Mouse (Mus musculus) CD4-positive naive resting alpha-beta T cell, adult 57 days (primary cell): ENCODE measurements around the gene Fcho2. TPM values are rescaled to one million over a fixed set of nuclear protein-coding genes. Genes with fewer than 3 reads are reported as not detected.

Experiments
- total RNA-seq: library from RNA; stranded (reverse); gene quantifications from one replicate; pipeline ENCODE4 v1.2.4, GENCODE M21; 2023

The Fcho2 gene
- total RNA-seq: 61.7 TPM

GRCm38 (mm10) chr13:98815147-98815785, at the start of gene Fcho2:
TSS of gene Fcho2 (minus strand) at chr13:98815449.

GRCm38 (mm10) chr13:98694773-98695314, 120.4 kb downstream of the Fcho2 start, which contains the start of gene Tmem171:
TSS of gene Tmem171 (minus strand) at chr13:98694834.

Other genes with a start within 250 kb of the Fcho2 start
- gene Tmem174, start 178.0 kb downstream of the Fcho2 start, total RNA-seq: not detected
- not detected for gene Tmem171, start 120.6 kb downstream of the Fcho2 start, total RNA-seq
- 91.5 TPM for gene Tnpo1, start 110.9 kb upstream of the Fcho2 start, total RNA-seq
- not detected for gene 1700024P04Rik, start 169.1 kb upstream of the Fcho2 start, total RNA-seq